Comparison of ENCODE assay signal across 8 mouse cellular contexts in the genomic region with DNA sequence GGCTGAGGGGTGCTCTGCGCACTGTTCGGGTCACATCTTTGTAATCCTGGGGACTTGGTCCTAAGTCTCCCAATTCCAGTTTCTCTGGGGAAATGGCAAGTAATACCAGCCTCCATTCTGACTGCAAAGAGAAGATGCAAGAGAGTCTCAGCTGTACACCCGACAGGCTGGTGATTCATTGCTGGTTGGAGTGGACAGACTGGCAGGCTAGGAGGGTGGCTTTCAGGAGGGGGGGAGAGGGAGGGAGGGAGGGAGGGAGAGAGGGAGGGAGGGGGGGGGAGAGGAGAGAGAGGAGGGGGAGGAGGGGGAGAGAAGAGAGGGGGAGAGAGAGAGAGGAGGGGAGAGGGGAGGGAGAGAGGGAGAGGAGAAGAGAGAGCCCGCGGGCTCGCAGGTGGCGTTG. TPM values are rescaled to one million over a fixed set of nuclear protein-coding genes. Genes with fewer than 3 reads are reported as not detected.
DNase-seq lines count a peak whose midpoint lies in the region; ATAC-seq and TF ChIP-seq lines count a peak whose summit lies in the region.

No protein-coding gene starts in this region.

- peak overlapping the region; percentile 87 for H3K27ac ChIP-seq in heart, embryonic 13.5 days (replicated peaks)
- H3K27ac ChIP-seq in ES-Bruce4 (ENCODE audit: insufficient read depth, low read length), result no peak overlapping the region
- H3K27ac ChIP-seq in forebrain, postnatal 0 days (ENCODE audit: low read depth, low read length), result peak overlapping the region; percentile 86
- peak overlapping the region; percentile 93 for H3K27ac ChIP-seq in midbrain, embryonic 10.5 days (replicated peaks)

- peak overlapping the region; percentile 95 for H3K4me3 ChIP-seq in heart, embryonic 13.5 days
- peak overlapping the region; percentile 97 for H3K4me3 ChIP-seq in ES-Bruce4 (ENCODE audit: low read depth, low read length)
- H3K4me3 ChIP-seq in forebrain, postnatal 0 days (ENCODE audit: low read depth, low read length), result peak overlapping the region; percentile 85
- H3K4me3 ChIP-seq in midbrain, embryonic 10.5 days, result peak overlapping the region; percentile 91

- H3K4me1 ChIP-seq in heart, embryonic 13.5 days, result peaks cover 42% of the 10 kb centered on the region
- H3K4me1 ChIP-seq in ES-Bruce4 (ENCODE audit: control insufficient read depth, insufficient read depth, low read length), result peaks cover 5% of the 10 kb centered on the region
- H3K4me1 ChIP-seq in forebrain, postnatal 0 days (ENCODE audit: insufficient read depth), result peaks cover 14% of the 10 kb centered on the region; the same call in 1 of the 2 replicates
- peaks cover 56% of the 10 kb centered on the region for H3K4me1 ChIP-seq in midbrain, embryonic 10.5 days

- intact Hi-C loops in heart, postnatal 25 days (cut with DNase I), result loop anchor here (5.0 kb wide), 1 partner anchor 137 kb away; no protein-coding TSS in a partner anchor

- 21% methylated on average over 7 of the region's 7 CpGs for WGBS in heart, embryonic 13.5 days
- WGBS in forebrain, postnatal 0 days, result 24% methylated on average over 7 of the region's 7 CpGs
- 27% methylated on average over 7 of the region's 7 CpGs for WGBS in midbrain, embryonic 10.5 days

- H3K9ac ChIP-seq in heart, embryonic 13.5 days, result peak overlapping the region; percentile 98
- H3K9ac ChIP-seq in ES-Bruce4 (ENCODE audit: low read depth, poor library complexity, severe bottlenecking), result peak overlapping the region; percentile 73
- peak overlapping the region; percentile 92 for H3K9ac ChIP-seq in forebrain, postnatal 0 days

- H3K9me3 ChIP-seq in heart, embryonic 13.5 days, result no peaks in the 10 kb centered on the region
- peaks cover 4% of the 10 kb centered on the region for H3K9me3 ChIP-seq in ES-Bruce4 (replicated peaks; ENCODE audit: control insufficient read depth, insufficient read depth, low read length, poor library complexity, severe bottlenecking)
- no peaks in the 10 kb centered on the region for H3K9me3 ChIP-seq in forebrain, postnatal 0 days (ENCODE audit: low read length)
- H3K9me3 ChIP-seq in midbrain, embryonic 10.5 days (replicated peaks), result no peaks in the 10 kb centered on the region

- TF ChIP-seq EP300 in ES-Bruce4 (IDR thresholded peaks at IDR 0.05; ENCODE audit: insufficient read depth, low read depth, low read length), result no peak

- no peak for ATAC-seq in heart, embryonic 13.5 days (ENCODE audit: extremely low read depth, insufficient number of reproducible peaks, low FRiP score, low TSS enrichment)
- no peak for ATAC-seq in forebrain, postnatal 0 days

- H3K4me2 ChIP-seq in heart, embryonic 13.5 days, result peak overlapping the region; percentile 99
- H3K4me2 ChIP-seq in forebrain, postnatal 0 days (ENCODE audit: low read depth), result peak overlapping the region; percentile 82

- H3K36me3 ChIP-seq in heart, embryonic 13.5 days, result peaks cover 46% of the 10 kb centered on the region
- peaks cover 2% of the 10 kb centered on the region; the same call in 1 of the 2 replicates for H3K36me3 ChIP-seq in ES-Bruce4 (ENCODE audit: control insufficient read depth, insufficient read depth, low read length, poor library complexity, severe bottlenecking)
- peaks cover 28% of the 10 kb centered on the region for H3K36me3 ChIP-seq in forebrain, postnatal 0 days (ENCODE audit: insufficient read depth)
- H3K36me3 ChIP-seq in midbrain, embryonic 10.5 days, result peaks cover 42% of the 10 kb centered on the region

- DNase-seq in heart, postnatal 25 days (ENCODE audit: low spot score), result no peak
- no peak for DNase-seq in forebrain, postnatal 0 days
- DNase-seq in midbrain, embryonic 10.5 days (ENCODE audit: low spot score), result no peak
- no peak for DNase-seq in adrenal gland, postnatal 36 days
- DNase-seq in urinary bladder, postnatal 10 days (ENCODE audit: low spot score), result no peak
- DNase-seq in B cell, adult 2 months, result no peak

- TF ChIP-seq POLR2A in ES-Bruce4 (IDR thresholded peaks at IDR 0.05; ENCODE audit: insufficient read depth, low read length), result no peak

- no peaks in the 10 kb centered on the region for H3K27me3 ChIP-seq in heart, embryonic 13.5 days (replicated peaks)
- H3K27me3 ChIP-seq in ES-Bruce4 (ENCODE audit: control insufficient read depth, insufficient read depth, low read length, poor library complexity, severe bottlenecking), result no peaks in the 10 kb centered on the region
- no peaks in the 10 kb centered on the region for H3K27me3 ChIP-seq in forebrain, postnatal 0 days (ENCODE audit: insufficient read depth, low read length)
- H3K27me3 ChIP-seq in midbrain, embryonic 10.5 days (ENCODE audit: low read depth, poor library complexity, severe bottlenecking), result no peaks in the 10 kb centered on the region

- TF ChIP-seq CTCF in ES-Bruce4 (IDR thresholded peaks at IDR 0.05; ENCODE audit: low read depth, low read length), result no peak
- TF ChIP-seq CTCF in forebrain, postnatal 0 days (IDR thresholded peaks at IDR 0.05; ENCODE audit: low read depth), result no peak

RNA-seq across cellular contexts. Expression of a gene that starts 0.4 kb away (rescaled TPM):
- polyA plus RNA-seq in heart, embryonic 13.5 days (2015; fragmentation: Nextera tagmentation; extraction: Ambion mirVana), result 68.5 and 70.8 TPM in 2 replicates
- 10 to 100 TPM; 36.2 to 43.0 TPM for total RNA-seq in heart, postnatal 25 days (2021)
- polyA plus RNA-seq in ES-Bruce4 (2011; ENCODE audit: insufficient read depth, insufficient read length, low read depth, missing spikeins), result 73.7 and 82.5 TPM in 2 replicates
- 36.0 and 41.9 TPM in 2 replicates for total RNA-seq in forebrain, postnatal 0 days (2014; rRNA removed)
- 95.6 and 98.3 TPM in 2 replicates for polyA plus RNA-seq in forebrain, postnatal 0 days (2015; fragmentation: Nextera tagmentation; extraction: Ambion mirVana)
- polyA plus RNA-seq in midbrain, embryonic 10.5 days (2016; fragmentation: Nextera tagmentation; extraction: Ambion mirVana), result 123 and 132 TPM in 2 replicates
- 10 to 100 TPM; 50.0 to 69.2 TPM for total RNA-seq in adrenal gland, postnatal 36 days (2021)

RNA-seq across cellular contexts. Expression of a gene that starts 3.4 kb away (rescaled TPM):
- 18.3 and 18.8 TPM in 2 replicates for polyA plus RNA-seq in heart, embryonic 13.5 days (2015; fragmentation: Nextera tagmentation; extraction: Ambion mirVana)
- total RNA-seq in heart, postnatal 25 days (2021), result 10 to 100 TPM; 12.5 to 13.9 TPM
- 4.6 and 6.0 TPM in 2 replicates for polyA plus RNA-seq in ES-Bruce4 (2011; ENCODE audit: insufficient read depth, insufficient read length, low read depth, missing spikeins)
- 56.0 and 58.3 TPM in 2 replicates for total RNA-seq in forebrain, postnatal 0 days (2014; rRNA removed)
- polyA plus RNA-seq in forebrain, postnatal 0 days (2015; fragmentation: Nextera tagmentation; extraction: Ambion mirVana), result 40.7 and 44.2 TPM in 2 replicates
- 18.1 TPM in 2 replicates for polyA plus RNA-seq in midbrain, embryonic 10.5 days (2016; fragmentation: Nextera tagmentation; extraction: Ambion mirVana)
- 10 to 100 TPM; 34.2 to 41.1 TPM for total RNA-seq in adrenal gland, postnatal 36 days (2021)

RNA-seq across cellular contexts. Expression of a gene that starts 19.9 kb away (rescaled TPM):
- 1.6 and 1.7 TPM in 2 replicates for polyA plus RNA-seq in heart, embryonic 13.5 days (2015; fragmentation: Nextera tagmentation; extraction: Ambion mirVana)
- total RNA-seq in heart, postnatal 25 days (2021), result 1 to 10 TPM; 8.0 to 9.0 TPM
- polyA plus RNA-seq in ES-Bruce4 (2011; ENCODE audit: insufficient read depth, insufficient read length, low read depth, missing spikeins), result 0.49 and 0.79 TPM in 2 replicates
- total RNA-seq in forebrain, postnatal 0 days (2014; rRNA removed), result 24.9 and 25.0 TPM in 2 replicates
- 13.9 and 19.7 TPM in 2 replicates for polyA plus RNA-seq in forebrain, postnatal 0 days (2015; fragmentation: Nextera tagmentation; extraction: Ambion mirVana)
- polyA plus RNA-seq in midbrain, embryonic 10.5 days (2016; fragmentation: Nextera tagmentation; extraction: Ambion mirVana), result 0.54 and 1.1 TPM in 2 replicates
- 10 to 100 TPM; 10.8 to 11.4 TPM for total RNA-seq in adrenal gland, postnatal 36 days (2021)
